Mouse (Mus musculus) frontal cortex, adult (tissue): Measurements from ENCODE around the gene Rbm4.
A peak's percentile ranks its signal among the peaks of the same experiment; 100 is the strongest.

Source experiments
- ATAC-seq: cut with Nextera tagmentation; 2 replicates; pipeline ENCODE4 v1.9.2; 2017; ENCODE audit warnings: mild to moderate bottlenecking, moderate library complexity, mixed read lengths; ENCODE audit not compliant: low TSS enrichment

Rbm4 gene

DNA sequence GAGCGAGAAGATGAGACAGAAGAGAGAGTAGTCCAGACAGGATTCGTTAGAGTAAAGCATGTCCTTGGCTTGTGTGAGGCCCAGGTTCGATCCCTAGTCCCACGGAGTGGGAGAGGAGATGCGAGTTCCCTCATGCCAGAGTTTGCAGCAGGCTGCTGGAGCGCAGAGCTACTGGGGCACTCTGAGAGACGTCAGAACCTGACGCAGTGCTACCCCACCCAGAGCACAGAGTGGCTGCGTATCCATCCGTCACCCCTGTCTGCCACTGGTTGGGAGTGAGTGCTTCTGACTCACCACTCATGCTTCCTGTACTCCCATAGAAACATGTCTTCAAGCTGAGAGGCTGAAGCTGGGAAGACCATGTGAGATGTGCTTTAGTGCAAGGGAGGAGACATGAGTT, 52.2 kb downstream of the Rbm4 start:
- ATAC-seq = peak; percentile 57; the same call in 1 of the 2 replicates

DNA sequence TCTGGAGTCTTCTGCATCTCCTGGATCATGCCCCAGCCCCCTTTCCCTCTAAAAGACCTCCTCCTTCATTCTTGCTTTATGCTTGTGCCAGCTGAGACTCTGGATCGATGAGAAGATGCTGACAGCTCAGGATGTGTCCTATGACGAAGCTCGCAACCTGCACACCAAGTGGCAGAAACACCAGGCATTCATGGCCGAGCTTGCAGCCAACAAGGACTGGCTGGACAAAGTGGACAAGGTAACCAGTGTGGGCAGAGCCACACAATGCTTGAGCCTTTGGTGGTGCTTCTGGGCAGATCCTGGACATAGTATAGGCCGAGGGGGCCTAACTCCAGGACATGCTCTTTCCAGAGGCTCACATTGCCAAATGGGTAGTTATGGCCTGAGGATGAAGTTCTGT, 53.9 kb downstream of the Rbm4 start:
- no peak for ATAC-seq

DNA sequence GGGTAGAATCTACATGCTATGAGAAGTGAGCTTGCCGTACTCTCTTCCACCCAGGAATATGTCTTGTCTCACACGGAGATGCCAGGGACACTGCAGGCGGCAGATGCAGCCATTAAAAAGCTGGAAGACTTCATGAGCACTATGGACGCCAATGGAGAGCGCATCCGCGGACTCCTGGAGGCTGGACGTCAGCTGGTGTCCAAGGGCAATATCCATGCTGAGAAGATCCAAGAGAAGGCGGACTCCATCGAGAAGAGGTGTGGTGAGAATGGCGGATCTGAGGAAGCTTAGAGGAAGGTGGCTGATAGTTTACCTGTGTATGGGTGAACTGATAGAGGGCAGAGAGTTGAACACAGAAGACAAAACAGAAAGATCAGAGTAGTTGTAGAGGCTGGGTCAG, 54.6 kb downstream of the Rbm4 start:
- ATAC-seq = no peak

DNA sequence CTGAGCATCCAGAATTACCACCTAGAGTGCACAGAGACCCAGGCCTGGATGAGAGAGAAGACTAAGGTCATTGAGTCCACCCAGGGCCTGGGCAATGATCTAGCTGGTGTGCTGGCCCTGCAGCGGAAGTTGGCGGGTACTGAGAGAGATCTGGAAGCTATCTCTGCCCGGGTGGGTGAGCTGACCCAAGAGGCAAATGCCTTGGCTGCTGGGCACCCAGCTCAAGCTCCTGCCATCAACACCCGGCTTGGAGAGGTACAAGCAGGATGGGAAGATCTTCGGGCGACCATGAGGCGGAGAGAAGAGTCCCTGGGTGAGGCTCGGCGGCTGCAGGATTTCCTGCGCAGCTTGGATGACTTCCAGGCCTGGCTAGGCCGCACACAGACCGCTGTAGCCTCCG, 55.8 kb downstream of the Rbm4 start:
- ATAC-seq = no peak
